Mouse (Mus musculus) right cerebral cortex, adult 2 months (tissue): ENCODE results near the gene Ptgfrn.

Source experiments
- DNase-seq, 2 experiments: peaks; one replicate each; pipeline ENCODE4 v3.0.0; 2021 to 2022; ENCODE audit warnings: low spot score in 2 of 2

The Ptgfrn gene

DNA sequence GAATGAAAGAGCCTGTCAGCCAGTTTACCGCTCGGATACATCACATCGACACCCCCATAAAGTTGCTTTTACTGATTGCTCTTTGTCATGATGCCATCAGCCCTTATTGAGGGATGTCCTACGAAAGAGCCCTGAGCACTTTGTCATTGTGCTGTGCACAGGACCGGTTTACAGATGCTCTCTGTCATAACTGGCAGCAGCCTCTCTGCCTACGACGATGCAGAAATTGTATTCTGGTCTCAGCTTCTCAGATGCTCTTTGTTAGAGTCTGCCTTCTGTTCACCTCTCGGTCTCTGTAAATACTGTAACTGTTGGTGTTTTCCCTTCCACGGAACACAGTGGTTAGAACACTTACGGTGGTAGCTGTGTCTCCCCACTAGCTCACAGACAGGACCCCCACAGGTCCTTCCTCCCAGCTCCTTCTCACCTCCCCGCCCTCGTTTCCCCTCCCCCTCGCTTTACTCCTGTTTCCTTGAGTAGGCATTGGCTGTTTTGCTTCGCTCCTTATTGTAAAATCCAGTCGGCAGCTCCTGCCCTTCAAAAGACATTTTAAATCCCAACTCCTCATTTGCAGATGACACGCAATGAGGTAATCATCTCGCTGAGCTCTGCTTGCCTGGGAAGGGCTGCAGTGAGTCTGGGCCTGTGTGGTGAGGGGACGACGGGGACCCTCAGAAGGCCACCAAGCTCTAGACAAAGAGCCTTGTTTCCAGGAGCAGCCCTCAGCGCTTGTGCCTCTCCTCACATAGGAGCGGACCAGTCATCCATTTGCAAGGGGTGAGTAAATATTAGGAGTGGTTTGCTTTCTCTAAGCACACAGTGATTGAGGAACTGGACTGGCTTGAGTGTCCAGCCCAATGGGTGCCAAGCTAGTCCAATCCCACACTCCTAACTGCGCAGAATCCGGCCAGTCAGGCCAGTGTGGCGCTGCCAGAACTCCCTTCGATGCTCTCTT lies 6.6 kb upstream of the Ptgfrn start:
- DNase-seq: peak in 1 of 2 experiments; percentile 55

DNA sequence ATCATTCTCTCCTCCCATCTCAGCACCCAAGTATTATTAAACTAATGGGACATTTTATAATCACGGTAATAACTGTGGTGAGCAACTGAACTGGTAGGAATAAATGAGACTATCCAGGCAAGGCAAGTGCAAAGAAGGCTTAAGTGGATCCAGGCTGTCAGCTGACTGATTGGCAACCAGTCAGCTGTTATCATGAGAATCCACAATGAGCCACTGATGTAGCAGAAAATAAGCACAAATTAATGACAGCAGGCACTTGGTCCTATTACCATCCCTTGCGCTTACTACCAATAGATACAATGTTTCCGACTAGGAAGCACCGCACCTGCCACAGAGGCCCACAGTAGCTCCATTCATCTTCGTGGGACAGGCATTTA lies 2.4 kb upstream of the Ptgfrn start:
- DNase-seq: no peak

DNA sequence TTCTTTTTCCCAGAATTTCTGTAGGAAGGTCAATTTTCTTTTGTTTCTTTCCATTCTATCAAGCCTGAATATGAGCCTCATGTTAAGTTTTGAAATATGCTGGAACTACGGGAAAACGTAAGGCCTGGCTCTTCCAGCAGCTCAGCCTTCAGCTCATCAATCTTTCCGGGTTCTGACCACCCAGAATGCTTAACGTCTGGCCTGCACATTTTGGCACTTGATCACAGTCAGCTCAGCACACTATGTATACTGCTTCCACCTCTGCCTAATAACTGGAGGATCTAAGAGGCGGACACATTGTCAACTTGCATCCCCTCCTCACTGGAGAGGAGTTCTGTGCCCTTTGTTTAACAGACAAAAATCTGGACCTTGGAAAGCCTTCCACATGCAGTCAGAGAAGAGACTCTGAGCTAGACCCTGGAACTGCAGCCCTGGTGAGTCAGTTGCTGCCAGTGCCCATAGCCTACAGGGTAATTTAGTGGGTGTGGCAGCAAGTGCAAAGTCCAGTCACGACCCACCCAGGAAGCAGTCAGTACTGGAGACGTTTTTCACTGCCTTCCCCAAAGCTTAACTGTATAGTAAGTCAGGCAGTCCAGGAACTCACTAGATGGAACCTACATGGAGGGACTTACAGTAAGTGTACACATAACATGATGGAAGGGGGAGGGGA lies 1.9 kb upstream of the Ptgfrn start:
- DNase-seq: no peak

DNA sequence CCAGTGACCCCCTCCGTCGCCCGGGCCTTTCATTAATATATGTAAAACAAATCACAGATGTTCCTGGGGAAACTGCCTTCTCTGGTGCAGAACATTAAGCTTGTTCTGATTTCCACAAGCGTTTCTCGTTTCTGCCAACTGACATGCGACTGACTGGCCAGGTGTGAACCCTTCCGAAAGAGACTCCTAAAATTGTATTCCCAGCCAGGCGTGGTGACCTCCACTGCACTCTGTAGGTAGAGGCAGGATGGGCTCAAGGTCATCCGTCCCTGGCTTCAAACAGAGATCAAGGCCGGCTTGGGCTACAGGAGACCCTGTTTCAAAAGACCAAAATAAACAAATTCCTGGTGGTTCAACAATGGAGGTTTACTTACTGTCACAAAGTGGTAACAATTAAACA lies 1.2 kb upstream of the Ptgfrn start:
- no peak for DNase-seq

DNA sequence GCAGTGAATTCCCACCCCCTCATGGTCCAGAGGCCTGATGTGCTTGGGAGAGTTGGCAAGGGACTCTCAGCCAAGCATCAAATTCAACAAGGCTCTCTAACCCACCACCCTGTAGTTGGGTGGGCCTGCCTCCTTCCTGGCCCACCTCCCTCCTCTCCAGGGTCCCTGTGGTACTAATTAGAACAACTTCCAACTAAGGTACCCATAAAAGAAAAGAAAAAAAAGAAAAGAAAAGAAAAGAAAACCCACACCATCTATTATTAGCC lies 693 bp upstream of the Ptgfrn start:
- no peak for DNase-seq

DNA sequence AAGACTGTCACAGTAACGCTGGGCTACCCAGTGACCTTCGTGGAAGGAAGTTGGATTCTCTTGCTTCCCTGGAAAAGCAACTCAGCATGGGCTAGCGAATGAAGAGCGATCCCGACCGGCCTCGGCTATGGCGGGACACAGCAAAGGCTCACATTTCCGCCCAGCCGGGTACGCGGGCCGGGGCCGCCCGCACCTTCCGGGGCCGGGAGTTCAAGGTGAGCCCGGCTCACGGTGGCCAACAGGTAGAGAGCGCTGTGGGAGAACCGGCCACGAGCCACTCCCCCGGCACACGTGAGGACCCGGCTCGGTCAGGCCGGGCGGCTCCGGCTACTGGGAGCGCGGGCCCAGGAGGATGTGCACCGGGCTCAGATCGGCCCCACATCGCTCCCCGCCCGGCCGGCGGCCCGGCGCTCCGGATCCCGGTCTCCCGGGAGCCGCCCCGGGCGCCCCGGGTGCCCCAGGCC lies 488 bp downstream of the Ptgfrn start:
- no peak for DNase-seq

DNA sequence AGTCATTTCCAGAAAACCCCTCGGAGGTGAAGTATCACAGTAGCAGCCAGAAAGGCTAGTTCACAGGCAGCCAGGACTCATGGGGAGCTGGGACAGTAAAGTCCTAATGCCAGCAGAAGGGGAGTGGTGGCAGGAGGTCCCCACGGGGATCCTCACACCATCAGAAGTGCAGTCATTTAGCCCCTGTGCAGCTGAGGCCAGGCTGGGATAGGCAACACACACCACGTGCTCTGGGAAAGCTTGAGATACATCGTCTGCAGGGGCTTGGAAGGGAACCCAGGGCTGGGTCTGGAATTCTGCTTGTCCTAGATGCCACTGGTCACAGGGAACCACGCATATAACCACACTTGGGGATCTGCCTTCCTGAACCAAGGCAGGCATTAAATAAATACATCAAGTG lies 1.2 kb downstream of the Ptgfrn start:
- DNase-seq: no peak

DNA sequence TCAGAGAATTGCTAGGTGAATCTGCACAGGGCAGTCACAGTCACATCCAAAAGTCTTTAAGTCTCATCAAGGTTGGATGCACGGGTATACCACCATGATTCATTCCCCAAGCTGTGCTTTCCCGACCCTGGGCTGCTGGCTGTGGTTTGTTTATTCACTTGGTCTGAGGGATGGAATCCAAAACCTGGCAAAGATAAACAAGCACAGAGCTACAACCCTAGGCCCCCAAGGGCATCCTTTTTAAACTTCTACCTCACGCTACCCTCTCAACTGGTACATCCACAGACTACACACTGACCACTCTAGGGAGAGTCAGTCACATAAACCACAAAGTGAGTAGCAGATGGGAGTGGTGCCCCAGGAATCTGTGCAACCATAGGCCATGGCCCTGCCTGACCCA lies 1.8 kb downstream of the Ptgfrn start:
- DNase-seq: no peak

DNA sequence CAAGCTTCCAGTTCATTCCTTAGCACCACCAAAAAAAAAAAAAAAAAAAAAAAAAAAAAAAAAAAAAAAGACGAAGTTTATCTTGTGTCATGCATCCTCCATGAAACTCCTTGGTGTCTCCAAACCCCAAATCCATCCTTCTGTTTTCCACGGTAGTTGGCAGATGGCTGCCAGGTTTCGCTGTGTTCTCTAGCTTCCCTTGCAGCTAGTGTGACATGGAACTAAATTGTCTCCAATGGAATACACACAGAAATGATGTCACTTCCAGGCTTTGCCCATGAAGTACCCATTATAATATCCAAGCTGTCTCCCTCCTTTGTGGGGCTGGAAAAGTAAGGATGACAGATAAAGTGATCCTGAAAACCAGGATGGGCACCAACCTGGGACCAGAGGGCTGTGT lies 3.8 kb downstream of the Ptgfrn start:
- DNase-seq: no peak

DNA sequence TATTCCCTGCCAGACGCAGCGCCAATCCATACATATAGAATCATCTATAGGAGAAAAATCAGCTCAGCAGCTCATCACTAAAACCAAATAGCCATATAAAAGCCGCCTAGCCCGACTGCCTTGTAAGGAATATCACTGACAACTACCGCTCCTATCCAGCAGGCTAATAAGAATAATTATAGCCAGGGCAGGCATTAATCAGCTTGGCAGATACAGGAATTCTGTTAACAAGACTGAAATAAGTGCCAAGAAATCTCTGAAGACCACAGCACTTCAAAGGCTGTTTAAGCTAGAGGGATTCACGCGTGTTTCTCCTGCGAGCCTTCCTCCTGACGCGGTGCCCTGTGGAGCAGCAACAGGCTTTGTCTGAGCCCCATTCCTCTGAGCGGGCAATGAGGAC lies 4.6 kb downstream of the Ptgfrn start:
- no peak for DNase-seq

DNA sequence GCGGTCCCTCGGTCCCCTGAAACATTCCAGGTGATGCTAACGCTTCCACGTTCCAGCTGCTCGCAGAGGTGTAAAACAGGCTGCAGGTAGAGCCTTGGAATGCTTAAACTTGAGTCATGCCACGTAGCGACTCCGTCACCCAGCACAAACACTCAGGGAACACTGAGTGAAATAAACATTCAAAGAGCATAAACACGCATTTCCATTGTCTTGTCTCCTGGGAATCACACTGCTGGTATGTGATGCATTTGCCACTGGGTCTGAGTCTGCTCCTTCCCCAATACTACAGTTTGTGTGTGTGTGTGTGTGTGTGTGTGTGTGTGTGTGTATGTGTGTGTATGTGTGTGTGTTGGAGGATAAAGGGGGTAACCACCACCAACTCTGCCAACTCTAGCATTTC lies 5.2 kb downstream of the Ptgfrn start:
- no peak for DNase-seq

DNA sequence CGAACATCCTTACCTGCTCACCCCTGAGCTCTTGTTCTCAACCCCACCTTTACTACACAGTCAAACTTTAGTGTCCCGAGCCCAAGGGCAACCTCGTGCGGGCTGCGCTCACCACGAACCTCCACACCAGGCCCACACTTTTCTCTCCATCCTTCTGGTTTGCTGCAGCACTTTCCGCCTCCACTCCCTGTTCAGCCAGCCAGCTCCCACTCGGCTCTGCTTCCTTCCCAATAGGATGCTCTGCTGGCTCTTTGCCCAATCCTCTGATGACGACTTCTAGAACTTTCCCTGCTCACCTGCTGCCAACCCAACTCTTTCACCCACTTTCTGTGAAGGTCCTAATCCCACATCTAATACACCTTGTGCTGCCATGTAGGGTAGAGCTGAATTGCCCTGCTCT lies 6.3 kb downstream of the Ptgfrn start:
- peak; percentile 64 to 72 for DNase-seq

DNA sequence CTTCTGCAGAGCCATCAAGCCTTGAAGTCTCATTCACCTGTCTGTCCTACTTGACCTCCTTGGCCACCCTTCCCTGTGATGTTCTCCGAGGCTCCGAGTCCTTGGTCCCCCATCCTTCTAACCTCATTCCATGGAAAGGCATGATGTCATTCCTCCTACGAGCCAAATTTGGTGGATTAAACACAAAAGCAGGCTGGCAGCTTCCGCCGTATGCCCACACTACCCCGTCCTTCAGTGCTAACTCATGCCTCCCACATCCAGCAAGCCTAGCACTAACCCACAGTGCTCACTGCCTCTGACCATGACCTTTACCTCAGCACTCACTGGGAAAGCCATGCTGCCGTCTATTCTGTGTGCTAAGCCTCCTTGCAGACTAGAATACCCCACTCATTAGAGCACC lies 8.0 kb downstream of the Ptgfrn start:
- peak; percentile 57 to 60 for DNase-seq

DNA sequence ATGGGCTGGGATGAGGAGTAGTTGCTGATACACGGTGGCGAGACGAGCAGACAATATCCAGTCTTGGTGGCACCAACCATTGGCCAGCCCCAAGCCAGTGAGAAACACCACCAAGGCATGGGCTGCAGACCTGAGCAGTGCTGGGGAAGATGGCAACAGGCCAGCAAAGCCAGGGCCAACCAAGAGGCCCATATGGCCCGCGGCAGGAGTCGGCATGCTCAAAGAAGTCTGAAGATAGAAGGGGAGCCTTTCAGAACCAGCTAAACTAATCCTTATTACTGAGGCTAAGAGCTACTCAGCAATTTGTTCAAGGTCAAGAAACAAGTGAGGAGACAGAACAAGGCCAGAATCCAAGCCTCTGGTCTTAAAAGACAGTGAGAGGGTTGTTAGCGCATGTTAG lies 8.9 kb downstream of the Ptgfrn start:
- no peak for DNase-seq

DNA sequence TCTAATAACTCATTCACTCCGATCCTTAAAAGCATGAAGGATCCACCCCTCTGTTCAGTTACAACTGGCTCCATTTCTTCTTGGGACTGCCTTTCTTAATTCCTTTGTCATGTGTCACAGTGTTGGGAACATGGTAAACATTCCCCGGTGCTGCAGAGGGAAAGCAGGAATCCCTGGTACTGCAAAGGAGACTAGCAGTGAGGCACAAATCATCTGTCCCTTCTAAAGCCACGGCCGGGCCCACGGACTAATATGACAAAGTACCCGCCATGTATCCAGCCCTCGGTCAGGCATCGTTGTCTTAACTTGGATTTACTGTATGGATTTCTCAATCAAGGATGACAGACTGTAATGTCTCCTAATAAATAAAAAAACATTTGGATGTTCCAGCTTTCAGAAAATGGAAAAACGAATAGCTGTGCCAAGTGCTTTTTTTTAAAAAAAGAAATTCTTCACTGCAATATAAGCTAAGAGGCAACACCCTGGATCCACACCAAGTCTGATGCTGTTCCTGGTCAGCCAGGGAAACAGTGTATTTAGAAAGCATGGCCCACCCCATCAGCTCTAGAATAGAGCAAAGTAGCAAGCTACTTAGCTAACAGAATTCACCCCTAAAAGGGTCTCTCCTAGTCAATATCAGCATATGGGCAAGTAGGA lies 10.2 kb downstream of the Ptgfrn start:
- DNase-seq: no peak

DNA sequence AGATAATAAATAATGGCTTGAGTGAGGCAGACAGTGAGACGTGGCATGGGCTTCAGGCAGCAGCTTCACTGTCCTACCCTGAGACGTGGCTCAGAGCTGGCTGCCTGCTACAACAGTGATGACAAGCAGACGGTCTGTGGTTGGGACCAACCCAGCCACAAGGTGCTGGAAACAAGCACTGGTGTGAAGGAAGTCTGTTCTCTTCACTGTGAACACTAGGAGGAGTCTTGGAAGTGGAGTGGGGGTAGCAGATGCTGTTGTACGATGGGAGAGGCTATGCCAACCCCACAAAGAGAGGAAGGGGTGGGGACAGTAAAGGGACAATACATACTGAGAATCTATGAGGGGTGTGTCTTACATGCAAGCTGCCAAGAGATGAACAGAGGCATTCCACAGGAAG lies 12.0 kb downstream of the Ptgfrn start:
- no peak for DNase-seq

DNA sequence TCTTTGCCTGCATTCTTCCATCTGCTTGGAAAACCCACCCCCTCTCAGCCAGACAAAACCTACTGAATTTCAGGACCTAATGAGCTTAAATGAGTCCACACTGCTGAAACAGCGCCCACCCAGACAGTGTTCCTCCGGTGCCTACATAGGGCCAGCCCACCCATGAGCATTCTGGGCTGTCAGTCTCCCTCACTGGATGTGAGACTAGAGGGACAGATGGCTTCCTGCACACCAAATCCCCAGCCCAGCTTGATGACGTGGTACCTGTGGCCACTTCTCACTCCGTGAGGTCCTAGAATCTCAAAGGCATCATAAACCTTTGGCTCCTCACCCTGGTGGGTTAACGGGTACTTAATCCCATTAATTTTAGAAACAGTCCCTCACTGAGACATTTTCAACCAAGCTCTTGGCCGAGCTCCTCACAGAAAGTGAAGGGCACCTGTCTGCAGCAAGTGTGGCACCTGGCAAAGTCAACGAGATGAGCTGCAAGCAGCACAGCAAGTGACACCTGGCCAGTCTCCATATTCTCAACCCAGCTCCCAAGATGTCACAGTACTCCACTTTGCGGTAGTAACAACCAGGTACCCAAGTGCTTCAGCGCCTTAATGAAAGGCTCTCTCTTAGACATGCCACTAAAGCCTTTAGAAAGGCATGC lies 12.8 kb downstream of the Ptgfrn start:
- peak; percentile 43 to 57 for DNase-seq

DNA sequence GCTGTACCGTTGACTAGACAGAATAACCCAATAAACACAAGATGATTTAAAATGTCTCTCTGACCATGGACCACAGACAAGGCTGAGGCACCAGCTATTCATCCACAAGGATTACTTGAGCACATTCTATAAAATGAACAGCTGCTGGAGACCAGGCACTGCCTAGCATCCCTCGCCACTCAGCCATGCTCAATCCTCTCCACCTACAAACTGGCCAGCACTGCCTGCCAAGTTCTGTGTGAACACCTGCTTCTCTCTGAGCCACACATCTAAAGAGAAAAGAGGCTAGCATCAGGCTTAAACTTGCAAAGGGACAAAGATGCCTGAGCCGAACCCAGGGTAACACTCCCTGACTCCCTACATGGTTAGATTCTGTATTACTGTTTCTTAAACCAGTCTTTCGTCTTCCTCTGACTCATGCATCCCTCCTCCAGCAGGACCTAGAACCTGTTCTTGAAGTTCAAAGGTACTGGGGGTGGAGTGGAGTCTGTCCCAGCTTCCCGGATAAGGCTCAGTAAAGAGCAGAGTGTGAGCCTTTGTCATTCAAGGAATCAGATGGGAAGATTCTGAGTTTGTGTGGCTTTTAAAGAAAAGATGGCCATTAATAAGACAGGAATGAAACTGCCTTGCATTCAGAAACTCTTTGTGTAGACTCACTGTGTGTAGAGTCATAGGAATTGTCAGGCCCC lies 14.2 kb downstream of the Ptgfrn start:
- peak; percentile 36 to 58 for DNase-seq

DNA sequence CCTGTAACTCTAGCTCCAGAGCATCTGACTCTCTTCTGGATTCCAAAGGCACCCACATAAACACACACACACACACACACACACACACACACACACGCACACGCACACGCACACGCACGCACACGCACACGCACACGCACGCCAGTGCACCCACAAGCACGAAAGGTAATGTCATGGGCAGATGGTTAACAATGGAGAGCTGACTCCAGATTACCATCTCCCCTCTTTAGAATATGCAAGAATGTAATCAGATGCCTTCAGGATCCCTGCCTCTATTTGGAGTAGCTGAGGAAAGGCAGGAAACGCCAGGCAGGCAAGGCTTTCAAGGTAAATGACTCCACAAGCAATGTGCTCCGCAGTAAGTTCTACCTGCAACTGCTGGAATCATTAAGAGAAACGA lies 17.9 kb downstream of the Ptgfrn start:
- DNase-seq: no peak

DNA sequence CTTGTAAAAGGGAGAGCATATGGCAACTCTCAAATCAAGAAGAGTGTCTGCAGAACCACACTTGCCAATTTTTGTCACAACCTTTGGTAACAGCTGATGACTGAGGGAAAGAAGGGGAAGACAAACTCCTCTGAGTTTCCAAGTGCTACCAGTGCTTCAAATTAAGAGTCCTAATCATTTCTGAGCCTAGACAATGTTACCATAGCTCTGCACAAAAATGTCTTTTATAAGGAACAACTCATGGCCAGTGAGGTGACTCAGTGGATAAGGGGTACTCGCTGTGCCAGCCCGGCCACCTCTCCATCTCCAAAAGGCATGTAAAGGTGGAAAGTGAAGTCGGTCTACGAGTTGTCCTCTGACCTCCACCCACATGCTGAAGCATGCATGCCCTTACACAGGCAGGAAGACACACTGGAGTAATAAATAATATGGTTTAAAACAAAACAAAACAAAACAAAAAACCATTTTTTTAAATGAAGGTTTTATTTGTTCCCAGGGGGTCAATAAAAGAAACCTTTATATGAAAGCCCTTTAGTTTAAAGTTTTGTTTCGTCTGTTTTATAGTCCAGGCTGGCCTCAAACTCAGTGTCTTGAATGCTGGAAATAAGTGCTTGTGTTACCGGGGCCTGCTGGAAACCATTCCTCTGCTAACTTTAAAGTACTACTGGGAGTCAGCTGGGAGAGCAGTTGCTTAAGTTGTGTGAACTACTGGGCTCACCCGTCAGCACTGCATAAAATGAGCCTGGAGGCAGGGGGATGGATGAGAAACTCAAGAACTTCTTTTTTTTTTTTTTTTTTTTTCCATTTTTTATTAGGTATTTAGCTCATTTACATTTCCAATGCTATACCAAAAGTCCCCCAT lies 23.3 kb downstream of the Ptgfrn start:
- no peak for DNase-seq

DNA sequence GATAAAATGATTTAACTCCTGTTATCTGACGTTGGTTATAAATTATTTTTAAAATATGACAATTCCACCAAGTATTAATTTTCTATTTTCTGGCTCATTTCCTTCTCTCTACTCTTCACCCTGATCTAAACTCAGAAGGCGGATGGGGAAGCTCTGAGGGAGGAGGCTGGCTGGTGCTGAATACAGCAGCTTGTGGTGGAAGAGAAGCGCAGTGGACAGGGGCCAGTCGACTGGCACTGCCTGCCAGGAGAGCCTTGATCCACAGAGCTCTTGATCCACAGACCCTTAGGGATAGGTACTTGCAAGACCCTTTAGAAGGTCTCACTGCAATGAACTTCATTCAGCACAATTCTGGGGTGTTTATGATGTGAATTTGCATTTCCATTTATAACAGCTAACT lies 29.2 kb downstream of the Ptgfrn start:
- no peak for DNase-seq
